ENCODE assay signal across 23 mouse cellular contexts in the genomic region with DNA sequence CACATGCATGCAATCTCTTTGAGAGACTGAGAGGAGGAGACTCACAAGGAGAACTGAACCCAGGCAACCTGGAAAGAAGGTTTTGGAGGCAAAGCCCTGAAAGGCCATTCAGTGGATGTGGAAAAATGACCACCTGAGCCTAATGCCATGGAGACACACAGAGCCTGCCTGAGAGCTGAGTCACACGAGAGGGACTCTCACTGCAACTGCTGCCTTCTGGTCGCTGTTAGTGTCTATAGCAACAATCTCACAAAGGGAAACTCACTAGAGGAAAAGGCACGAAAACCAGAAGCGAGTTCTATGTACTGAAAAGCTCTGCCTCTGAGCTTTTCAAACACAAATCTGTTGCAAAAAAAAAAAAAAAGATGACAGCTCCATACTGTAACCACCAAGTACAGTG. TPM values are rescaled to one million over a fixed set of nuclear protein-coding genes. Genes with fewer than 3 reads are reported as not detected.
DNase-seq lines count a peak whose midpoint lies in the region; ATAC-seq lines count a peak whose summit lies in the region.
"Had no signal": no experiment of that assay in that cellular context is flagged by ENCODE, and none has a peak within 500 bp of the region (broad histone marks: within the 10 kb centered on the region; RNA-seq: fewer than 3 reads in every experiment).

No protein-coding gene starts in this region.

- H3K9me3 ChIP-seq in heart, embryonic 12.5 days (replicated peaks), result peaks cover 3% of the 10 kb centered on the region
- H3K9me3 ChIP-seq in heart, embryonic 11.5 days (replicated peaks; ENCODE audit: control insufficient read depth, low read length), result no peaks in the 10 kb centered on the region
- no peaks in the 10 kb centered on the region for H3K9me3 ChIP-seq in forebrain, embryonic 16.5 days (ENCODE audit: control insufficient read depth, low read length)
- H3K9me3 ChIP-seq: hindbrain, embryonic 12.5 days; intestine, embryonic 15.5 days; limb, embryonic 10.5 days had no signal

- 28% methylated on average over 4 of the region's 4 CpGs for WGBS in heart, embryonic 12.5 days
- WGBS in heart, embryonic 11.5 days (ENCODE audit: insufficient replicate concordance), result 35% methylated on average over 4 of the region's 4 CpGs
- WGBS in forebrain, embryonic 16.5 days, result 63% methylated on average over 4 of the region's 4 CpGs

- H3K4me2 ChIP-seq in heart, embryonic 12.5 days, result no peak overlapping the region
- H3K4me2 ChIP-seq in heart, embryonic 11.5 days, result no peak overlapping the region
- H3K4me2 ChIP-seq in forebrain, embryonic 16.5 days (ENCODE audit: low read length), result no peak overlapping the region
- H3K4me2 ChIP-seq: hindbrain, embryonic 12.5 days; intestine, embryonic 15.5 days had no signal

- H3K9ac ChIP-seq in heart, embryonic 12.5 days, result no peak overlapping the region
- no peak overlapping the region for H3K9ac ChIP-seq in heart, embryonic 11.5 days (ENCODE audit: low read depth, low read length)
- no peak overlapping the region for H3K9ac ChIP-seq in forebrain, embryonic 16.5 days (replicated peaks; ENCODE audit: low read depth, low read length)
- H3K9ac ChIP-seq: hindbrain, embryonic 12.5 days; intestine, embryonic 15.5 days; liver, embryonic 14.5 days had no signal

- intact Hi-C loops in left cerebral cortex, postnatal 25 days (cut with DNase I), result no loop called here
- intact Hi-C loops in left cerebral cortex, postnatal 36 days (cut with DNase I), result no loop called here

- no peak overlapping the region for H3K4me3 ChIP-seq in heart, embryonic 12.5 days
- H3K4me3 ChIP-seq in heart, embryonic 11.5 days (ENCODE audit: low read depth, low read length), result no peak overlapping the region
- H3K4me3 ChIP-seq in forebrain, embryonic 16.5 days (replicated peaks; ENCODE audit: low read length), result no peak overlapping the region
- H3K4me3 ChIP-seq: hindbrain, embryonic 12.5 days; intestine, embryonic 15.5 days; limb, embryonic 10.5 days had no signal

- no peak overlapping the region for H3K27ac ChIP-seq in heart, embryonic 12.5 days (ENCODE audit: poor library complexity, severe bottlenecking)
- H3K27ac ChIP-seq in heart, embryonic 11.5 days (ENCODE audit: low read depth, low read length), result no peak overlapping the region
- no peak overlapping the region for H3K27ac ChIP-seq in forebrain, embryonic 16.5 days (ENCODE audit: low read length)
- H3K27ac ChIP-seq: hindbrain, embryonic 12.5 days; intestine, embryonic 15.5 days; limb, embryonic 10.5 days; liver, embryonic 14.5 days had no signal

- no peaks in the 10 kb centered on the region for H3K4me1 ChIP-seq in heart, embryonic 12.5 days (replicated peaks)
- H3K4me1 ChIP-seq in heart, embryonic 11.5 days (ENCODE audit: control insufficient read depth, insufficient read depth, low read length), result no peaks in the 10 kb centered on the region
- H3K4me1 ChIP-seq in forebrain, embryonic 16.5 days (replicated peaks; ENCODE audit: control insufficient read depth, insufficient read depth, low read length), result no peaks in the 10 kb centered on the region
- H3K4me1 ChIP-seq: hindbrain, embryonic 12.5 days; intestine, embryonic 15.5 days; limb, embryonic 10.5 days had no signal

- no peaks in the 10 kb centered on the region for H3K27me3 ChIP-seq in heart, embryonic 12.5 days (replicated peaks)
- no peaks in the 10 kb centered on the region for H3K27me3 ChIP-seq in heart, embryonic 11.5 days (ENCODE audit: control insufficient read depth, insufficient read depth, low read length)
- no peaks in the 10 kb centered on the region for H3K27me3 ChIP-seq in forebrain, embryonic 16.5 days (replicated peaks; ENCODE audit: control insufficient read depth, insufficient read depth, low read length)
- H3K27me3 ChIP-seq: hindbrain, embryonic 12.5 days; intestine, embryonic 15.5 days had no signal

- peak; percentile 39 to 59 for DNase-seq in left cerebral cortex, postnatal 25 days (ENCODE audit: low spot score in 2 of 2)
- no peak for DNase-seq in left cerebral cortex, postnatal 36 days (ENCODE audit: low spot score in 2 of 2)
- peak; percentile 16 for DNase-seq in NIH3T3 (ENCODE audit: low read depth)
- no peak for DNase-seq in right cerebral cortex, postnatal 25 days
- DNase-seq: adrenal gland, adult 8-10 months; cerebellum, adult 11-12 months; cerebellum, postnatal 25 days; embryo, embryonic 11 days; heart, adult 18-20 months; kidney, postnatal 36 days; right cerebral cortex, postnatal 4 days had no signal

- 0 out of 2 replicates have a peak, but pooled peaks have one; percentile 71 for ATAC-seq in heart, embryonic 12.5 days (ENCODE audit: insufficient number of reproducible peaks, low FRiP score)
- no peak for ATAC-seq in heart, embryonic 11.5 days (replicated peaks; ENCODE audit: insufficient number of reproducible peaks, low FRiP score, low TSS enrichment)
- peak; percentile 66 for ATAC-seq in megakaryocyte progenitor cell, adult 5-6 weeks (replicated peaks; ENCODE audit: poor library complexity)
- ATAC-seq in forebrain, embryonic 16.5 days, result no peak
- ATAC-seq: intestine, embryonic 15.5 days; midbrain, embryonic 16.5 days had no signal

- no peaks in the 10 kb centered on the region for H3K36me3 ChIP-seq in heart, embryonic 12.5 days
- H3K36me3 ChIP-seq in heart, embryonic 11.5 days (ENCODE audit: control insufficient read depth, insufficient read depth, low read length), result no peaks in the 10 kb centered on the region
- no peaks in the 10 kb centered on the region for H3K36me3 ChIP-seq in forebrain, embryonic 16.5 days (ENCODE audit: control insufficient read depth, insufficient read depth)
- H3K36me3 ChIP-seq: intestine, embryonic 15.5 days; limb, embryonic 10.5 days had no signal

RNA-seq across cellular contexts. Expression of a gene that starts 14.2 kb away (rescaled TPM):
- polyA plus RNA-seq in heart, embryonic 12.5 days (2016; fragmentation: Nextera tagmentation; extraction: Ambion mirVana), result 5.4 and 6.9 TPM in 2 replicates
- 4.2 and 5.2 TPM in 2 replicates for polyA plus RNA-seq in heart, embryonic 11.5 days (2014; fragmentation: Nextera tagmentation; extraction: Ambion mirVana)
- total RNA-seq in left cerebral cortex, postnatal 25 days (2021), result 10 to 100 TPM; 13.3 to 14.3 TPM
- total RNA-seq in left cerebral cortex, postnatal 36 days (2021), result 10 to 100 TPM; 11.6 to 15.4 TPM
- total RNA-seq in megakaryocyte progenitor cell, adult 5-6 weeks (2015), result 5.3 and 6.9 TPM in 2 replicates
- total RNA-seq in megakaryocyte progenitor cell, adult 5-6 weeks (2017), result 3.5 and 3.8 TPM in 2 replicates
- 3.5 and 3.6 TPM in 2 replicates for polyA plus RNA-seq in forebrain, embryonic 16.5 days (2015; fragmentation: Nextera tagmentation; extraction: Ambion mirVana)

RNA-seq across cellular contexts. Expression of a gene that starts 41.4 kb away (rescaled TPM):
- 21.7 and 22.9 TPM in 2 replicates for polyA plus RNA-seq in heart, embryonic 12.5 days (2016; fragmentation: Nextera tagmentation; extraction: Ambion mirVana)
- polyA plus RNA-seq in heart, embryonic 11.5 days (2014; fragmentation: Nextera tagmentation; extraction: Ambion mirVana), result 26.1 and 30.3 TPM in 2 replicates
- 10 to 100 TPM; 19.4 to 20.6 TPM for total RNA-seq in left cerebral cortex, postnatal 25 days (2021)
- total RNA-seq in left cerebral cortex, postnatal 36 days (2021), result 10 to 100 TPM; 18.6 to 23.6 TPM
- 51.9 and 52.8 TPM in 2 replicates for total RNA-seq in megakaryocyte progenitor cell, adult 5-6 weeks (2015)
- 50.8 and 59.1 TPM in 2 replicates for total RNA-seq in megakaryocyte progenitor cell, adult 5-6 weeks (2017)
- 87.6 and 92.1 TPM in 2 replicates for polyA plus RNA-seq in forebrain, embryonic 16.5 days (2015; fragmentation: Nextera tagmentation; extraction: Ambion mirVana)

RNA-seq across cellular contexts. Expression of a gene that starts 41.6 kb away (rescaled TPM):
- polyA plus RNA-seq in heart, embryonic 12.5 days (2016; fragmentation: Nextera tagmentation; extraction: Ambion mirVana), result 0.10 and 0.19 TPM in 2 replicates
- 0.06 and 0.20 TPM in 2 replicates for polyA plus RNA-seq in heart, embryonic 11.5 days (2014; fragmentation: Nextera tagmentation; extraction: Ambion mirVana)
- under 1 TPM; 0.16 to 0.30 TPM for total RNA-seq in left cerebral cortex, postnatal 25 days (2021)
- under 1 TPM; 0.29 to 0.44 TPM for total RNA-seq in left cerebral cortex, postnatal 36 days (2021)
- 0.12 and 0.44 TPM in 2 replicates for total RNA-seq in megakaryocyte progenitor cell, adult 5-6 weeks (2015)
- not detected in 2 replicates for total RNA-seq in megakaryocyte progenitor cell, adult 5-6 weeks (2017)
- 0.17 and 0.18 TPM in 2 replicates for polyA plus RNA-seq in forebrain, embryonic 16.5 days (2015; fragmentation: Nextera tagmentation; extraction: Ambion mirVana)
- total RNA-seq: gastrocnemius, adult 8-10 months; heart, adult 18-20 months; megakaryocyte, adult 5-6 weeks; neutrophil, adult 5-6 weeks had no signal

RNA-seq across cellular contexts. Expression of a gene that starts 49.9 kb away (rescaled TPM):
- 131 and 136 TPM in 2 replicates for polyA plus RNA-seq in heart, embryonic 12.5 days (2016; fragmentation: Nextera tagmentation; extraction: Ambion mirVana)
- polyA plus RNA-seq in heart, embryonic 11.5 days (2014; fragmentation: Nextera tagmentation; extraction: Ambion mirVana), result 133 and 136 TPM in 2 replicates
- total RNA-seq in left cerebral cortex, postnatal 25 days (2021), result 10 to 100 TPM; 68.0 to 71.4 TPM
- 10 to 100 TPM; 58.6 to 71.4 TPM for total RNA-seq in left cerebral cortex, postnatal 36 days (2021)
- total RNA-seq in megakaryocyte progenitor cell, adult 5-6 weeks (2015), result 92.4 and 109 TPM in 2 replicates
- total RNA-seq in megakaryocyte progenitor cell, adult 5-6 weeks (2017), result 96.1 and 115 TPM in 2 replicates
- polyA plus RNA-seq in forebrain, embryonic 16.5 days (2015; fragmentation: Nextera tagmentation; extraction: Ambion mirVana), result 86.4 and 91.5 TPM in 2 replicates

Comparison
In these comparisons a context has a peak if more than half of its experiments do, and no peak if none do; other contexts are left out.
1. ATAC-seq: peak in heart, embryonic 12.5 days (single experiment) and megakaryocyte progenitor cell, adult 5-6 weeks (single experiment); none in heart, embryonic 11.5 days (single experiment) and forebrain, embryonic 16.5 days (single experiment).
2. DNase-seq: peak in left cerebral cortex, postnatal 25 days (2 of 2) and NIH3T3 (single experiment); none in left cerebral cortex, postnatal 36 days (0 of 2) and right cerebral cortex, postnatal 25 days (single experiment).